Mouse (Mus musculus) monocyte, adult 2 months (primary cell): ENCODE results near the gene Btbd10.
A peak's percentile ranks its signal among the peaks of the same experiment; 100 is the strongest.

Experiments used
- DNase-seq, 2 experiments: peaks; one replicate each; pipeline ENCODE4 v3.0.0; 2022; ENCODE audit warnings: low spot score in 2 of 2, low read depth in 1 of 2

Btbd10 gene

GRCm38 (mm10) chr7:113368746-113369619 lies at the start of gene Btbd10:
Gene Btbd10, minus strand, starts transcription at chr7:113369392.
- DNase-seq = peak; percentile 84 to 92

GRCm38 (mm10) chr7:113416536-113416935 lies 47.3 kb upstream of the Btbd10 start:
- DNase-seq = no peak

- no peak for DNase-seq
Observed at GRCm38 (mm10) chr7:113415256-113415655, 46.1 kb upstream of the Btbd10 start.

GRCm38 (mm10) chr7:113408712-113409111 lies 39.5 kb upstream of the Btbd10 start:
- no peak for DNase-seq

GRCm38 (mm10) chr7:113398083-113398482 lies 28.9 kb upstream of the Btbd10 start:
- no peak for DNase-seq

GRCm38 (mm10) chr7:113396661-113397060 lies 27.5 kb upstream of the Btbd10 start:
- no peak for DNase-seq

GRCm38 (mm10) chr7:113391619-113392018 lies 22.4 kb upstream of the Btbd10 start:
- DNase-seq = no peak

- DNase-seq = no peak
Observed at GRCm38 (mm10) chr7:113388470-113388869, 19.3 kb upstream of the Btbd10 start, which contains the start of gene Pth. Gene Pth, minus strand, starts transcription at chr7:113388570.

GRCm38 (mm10) chr7:113377875-113378658 lies 8.9 kb upstream of the Btbd10 start:
- DNase-seq = peak; percentile 64 to 78

- no peak for DNase-seq
Observed at GRCm38 (mm10) chr7:113372682-113373081, 3.5 kb upstream of the Btbd10 start.

- peak; percentile 48 to 62 for DNase-seq
Observed at GRCm38 (mm10) chr7:113369620-113370340, 588 bp upstream of the Btbd10 start.

- DNase-seq = no peak
Observed at GRCm38 (mm10) chr7:113367440-113367839, 1.8 kb downstream of the Btbd10 start.

GRCm38 (mm10) chr7:113349089-113349488 lies 20.1 kb downstream of the Btbd10 start:
- DNase-seq = no peak

- DNase-seq = no peak
Observed at GRCm38 (mm10) chr7:113347694-113348093, 21.5 kb downstream of the Btbd10 start.

- DNase-seq = no peak
Observed at GRCm38 (mm10) chr7:113347271-113347670, 21.9 kb downstream of the Btbd10 start.

- no peak for DNase-seq
Observed at GRCm38 (mm10) chr7:113335250-113335649, 33.9 kb downstream of the Btbd10 start.

- no peak for DNase-seq
Observed at GRCm38 (mm10) chr7:113334036-113334435, 35.2 kb downstream of the Btbd10 start.

GRCm38 (mm10) chr7:113320128-113320527 lies 49.1 kb downstream of the Btbd10 start:
- no peak for DNase-seq

- DNase-seq = no peak
Observed at GRCm38 (mm10) chr7:113311784-113312183, 57.4 kb downstream of the Btbd10 start.

GRCm38 (mm10) chr7:113310136-113310535 lies 59.1 kb downstream of the Btbd10 start:
- DNase-seq = no peak

GRCm38 (mm10) chr7:113297813-113298212 lies 71.4 kb downstream of the Btbd10 start:
- no peak for DNase-seq
